Mouse (Mus musculus) Muller cell, postnatal 12 days (primary cell): Measurements from ENCODE around the gene Arhgap11a.

Experiments used
- DNase-seq: peaks from one replicate; pipeline ENCODE4 v3.0.0-alpha.2; 2015; ENCODE audit errors: inconsistent ontology term

The Arhgap11a gene

GRCm38 (mm10) chr2:113848245-113849121, at the start of gene Arhgap11a:
Arhgap11a (minus strand) TSS chr2:113848661.
- peak; percentile 95 for DNase-seq

GRCm38 (mm10) chr2:113893385-113894122, 45.1 kb upstream of the Arhgap11a start:
- DNase-seq: no peak

GRCm38 (mm10) chr2:113887166-113887565, 38.7 kb upstream of the Arhgap11a start:
- DNase-seq: no peak

GRCm38 (mm10) chr2:113886061-113886460, 37.6 kb upstream of the Arhgap11a start:
- DNase-seq: no peak

GRCm38 (mm10) chr2:113870115-113870514, 21.7 kb upstream of the Arhgap11a start:
- no peak for DNase-seq

- no peak for DNase-seq
Measured at GRCm38 (mm10) chr2:113868404-113868803, 19.9 kb upstream of the Arhgap11a start.

- no peak for DNase-seq
Measured at GRCm38 (mm10) chr2:113866155-113866554, 17.7 kb upstream of the Arhgap11a start.

GRCm38 (mm10) chr2:113849141-113849540, 680 bp upstream of the Arhgap11a start:
- DNase-seq: no peak

GRCm38 (mm10) chr2:113847678-113848244, 700 bp downstream of the Arhgap11a start:
- peak; percentile 25 for DNase-seq

GRCm38 (mm10) chr2:113845081-113845480, 3.4 kb downstream of the Arhgap11a start:
- DNase-seq: no peak

- DNase-seq: no peak
Measured at GRCm38 (mm10) chr2:113841656-113842437, 6.6 kb downstream of the Arhgap11a start.

GRCm38 (mm10) chr2:113839488-113839887, 9.0 kb downstream of the Arhgap11a start:
- DNase-seq: no peak

GRCm38 (mm10) chr2:113835219-113835618, 13.2 kb downstream of the Arhgap11a start:
- DNase-seq: no peak

- peak; percentile 94 for DNase-seq
Measured at GRCm38 (mm10) chr2:113828943-113829882, 19.2 kb downstream of the Arhgap11a start, which contains the start of gene Scg5. Scg5 (minus strand) TSS chr2:113829121.

GRCm38 (mm10) chr2:113828086-113828942, 20.1 kb downstream of the Arhgap11a start:
- DNase-seq: no peak

- DNase-seq: peak; percentile 60
Measured at GRCm38 (mm10) chr2:113823909-113824308, 24.6 kb downstream of the Arhgap11a start.

- no peak for DNase-seq
Measured at GRCm38 (mm10) chr2:113822367-113822766, 26.1 kb downstream of the Arhgap11a start.

GRCm38 (mm10) chr2:113821176-113821734, 27.2 kb downstream of the Arhgap11a start:
- peak; percentile 62 for DNase-seq

- DNase-seq: no peak
Measured at GRCm38 (mm10) chr2:113820117-113820516, 28.3 kb downstream of the Arhgap11a start.
